Mouse (Mus musculus): ENCODE measurements around the gene Mcf2.

DNA sequence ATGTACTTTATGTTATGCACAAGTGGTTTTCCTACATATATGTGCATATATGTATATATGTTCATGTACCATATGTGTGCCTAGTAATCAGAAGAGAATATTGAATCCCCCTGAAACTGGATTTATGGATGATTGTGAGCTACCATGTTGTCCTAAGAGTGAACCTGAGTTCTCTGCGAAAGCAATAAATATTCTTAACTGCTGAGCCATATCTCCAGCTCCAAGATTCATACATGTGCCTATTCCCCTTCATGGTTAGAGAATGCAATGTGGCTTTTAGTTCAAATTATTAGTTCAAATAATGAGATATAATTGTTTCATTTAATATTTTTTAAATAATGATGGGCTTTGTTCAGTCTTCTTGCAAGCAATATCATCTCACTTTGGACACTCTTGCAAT lies 124.1 kb downstream of the Mcf2 start:
- TF ChIP-seq CTCF (IDR thresholded peaks at IDR 0.05; ENCODE audit: low read depth), result no peak
- TF ChIP-seq EP300 (IDR thresholded peaks at IDR 0.05; ENCODE audit: low read depth), result no peak

Measured in liver, embryonic 14.5 days (tissue).